Mouse (Mus musculus): ENCODE results near the gene Ttll10. TPM values are rescaled to one million over a fixed set of nuclear protein-coding genes. Genes with fewer than 3 reads are reported as not detected.
A peak's percentile ranks its signal among the peaks of the same experiment; 100 is the strongest.

Gene Ttll10
- polyA plus RNA-seq, 2 experiments: 2.6 to 4.2 TPM

DNA sequence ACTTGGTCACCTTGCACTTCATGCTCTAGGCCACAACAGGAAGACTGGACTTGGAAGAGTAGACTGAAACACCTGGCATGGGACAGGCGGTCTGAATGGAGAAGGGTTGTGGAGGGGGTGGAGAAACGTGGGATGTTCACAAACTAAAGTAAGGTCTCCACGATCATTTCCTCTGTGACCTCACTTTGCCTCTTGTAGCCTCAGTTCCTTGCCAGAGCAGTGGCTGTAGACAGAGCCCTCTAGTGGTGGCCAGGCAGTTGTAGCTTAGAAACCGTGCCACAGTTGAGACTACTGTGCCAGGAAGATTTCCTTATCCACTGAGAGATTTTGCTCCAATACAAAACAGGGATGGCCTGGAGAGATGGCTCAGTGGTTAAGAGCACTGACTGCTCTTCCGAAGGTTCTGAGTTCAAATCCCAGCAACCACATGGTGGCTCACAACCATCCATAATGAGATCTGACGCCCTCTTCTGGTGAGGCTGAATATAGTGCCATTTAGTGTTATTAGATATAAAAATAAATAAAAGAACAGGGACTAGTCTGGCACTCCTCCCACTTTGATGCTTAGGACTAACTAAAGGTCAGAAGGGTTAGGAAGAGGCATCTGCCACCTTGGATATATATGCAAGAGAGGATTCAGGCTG is 25.6 kb downstream of the Ttll10 start:
- ATAC-seq (ENCODE audit: low FRiP score, low read depth): no peak
- peaks cover 18% of the 10 kb centered on the region for H3K4me1 ChIP-seq (ENCODE audit: control insufficient read depth, insufficient read depth, low read length)
- TF ChIP-seq POLR2A (IDR thresholded peaks at IDR 0.05; ENCODE audit: borderline replicate concordance, extremely low read depth, insufficient read depth, insufficient read length): no peak
- DNase-seq (ENCODE audit: low spot score): peak; percentile 51
- WGBS: 47% methylated on average over 6 of the region's 6 CpGs
- H3K27me3 ChIP-seq (ENCODE audit: control insufficient read depth, insufficient read depth, low read length): peaks cover 24% of the 10 kb centered on the region
- no peak overlapping the region for H3K27ac ChIP-seq (replicated peaks; ENCODE audit: low read depth, low read length)
- no peak overlapping the region for H3K4me2 ChIP-seq (replicated peaks; ENCODE audit: low read depth, low read length, severe bottlenecking)
- no peak overlapping the region for H3K9ac ChIP-seq (ENCODE audit: low read depth, low read length, severe bottlenecking)
- H3K9me3 ChIP-seq (ENCODE audit: control insufficient read depth, low read length): no peaks in the 10 kb centered on the region
- no peaks in the 10 kb centered on the region for H3K36me3 ChIP-seq (ENCODE audit: control insufficient read depth, insufficient read depth, low read length)
- no peak overlapping the region for H3K4me3 ChIP-seq (replicated peaks; ENCODE audit: low read length)

DNA sequence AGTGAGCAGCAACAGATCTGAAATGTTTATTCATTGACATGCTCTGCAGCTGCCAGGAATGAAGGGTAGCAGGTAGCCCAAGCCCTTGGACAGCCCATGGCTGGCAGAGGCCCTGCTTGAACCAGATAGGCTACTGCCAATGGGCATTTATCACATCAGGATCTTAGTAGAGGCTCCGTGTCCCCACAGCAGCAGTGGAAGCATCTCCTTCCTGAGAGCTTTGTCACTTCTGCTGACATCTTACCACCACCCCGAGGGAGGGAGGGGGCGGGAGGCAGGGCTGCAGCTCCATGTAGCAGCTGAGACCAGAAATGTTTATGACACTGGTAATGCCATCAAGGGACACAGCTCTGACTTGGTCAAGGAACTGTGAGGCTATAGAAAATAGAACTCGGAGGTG is 26.4 kb downstream of the Ttll10 start:
- Histone ChIP-seq H3K27ac (replicated peaks; ENCODE audit: low read depth, low read length) (peak overlapping the region; percentile 89; the same call in 1 of the 2 replicates), H3K36me3 (ENCODE audit: control insufficient read depth, insufficient read depth, low read length) (peaks cover 5% of the 10 kb centered on the region; the same call in 1 of the 2 replicates), H3K4me2 (replicated peaks; ENCODE audit: low read depth, low read length, severe bottlenecking) (peak overlapping the region; percentile 80), H3K4me3 (replicated peaks; ENCODE audit: low read length) (no peak overlapping the region), H3K9me3 (ENCODE audit: control insufficient read depth, low read length) (no peaks in the 10 kb centered on the region), H3K9ac (ENCODE audit: low read depth, low read length, severe bottlenecking) (no peak overlapping the region), H3K4me1 (ENCODE audit: control insufficient read depth, insufficient read depth, low read length) (peaks cover 18% of the 10 kb centered on the region), H3K27me3 (ENCODE audit: control insufficient read depth, insufficient read depth, low read length) (peaks cover 24% of the 10 kb centered on the region)
- WGBS: 77% methylated on average over 4 of the region's 4 CpGs
- TF ChIP-seq POLR2A (IDR thresholded peaks at IDR 0.05; ENCODE audit: borderline replicate concordance, extremely low read depth, insufficient read depth, insufficient read length): no peak
- DNase-seq (ENCODE audit: low spot score) (no peak), ATAC-seq (ENCODE audit: low FRiP score, low read depth) (no peak)

GRCm38 (mm10) chr4:156031593-156032391 is 27.4 kb downstream of the Ttll10 start:
- Histone ChIP-seq H3K4me2 (replicated peaks; ENCODE audit: low read depth, low read length, severe bottlenecking) (peak overlapping the region; percentile 80), H3K4me1 (ENCODE audit: control insufficient read depth, insufficient read depth, low read length) (peaks cover 18% of the 10 kb centered on the region), H3K27ac (replicated peaks; ENCODE audit: low read depth, low read length) (peak overlapping the region; percentile 89), H3K9me3 (ENCODE audit: control insufficient read depth, low read length) (no peaks in the 10 kb centered on the region), H3K4me3 (replicated peaks; ENCODE audit: low read length) (peak overlapping the region; percentile 51), H3K36me3 (ENCODE audit: control insufficient read depth, insufficient read depth, low read length) (peaks cover 9% of the 10 kb centered on the region), H3K27me3 (ENCODE audit: control insufficient read depth, insufficient read depth, low read length) (peaks cover 24% of the 10 kb centered on the region), H3K9ac (ENCODE audit: low read depth, low read length, severe bottlenecking) (peak overlapping the region; percentile 62)
- ATAC-seq (ENCODE audit: low FRiP score, low read depth) (peak; percentile 93), DNase-seq (ENCODE audit: low spot score) (peak; percentile 90)
- WGBS: under 1% methylated on average over 24 of the region's 24 CpGs
- 0 out of 2 replicates have a peak, but pooled peaks have one; percentile 52 for TF ChIP-seq POLR2A (IDR thresholded peaks at IDR 0.05; ENCODE audit: borderline replicate concordance, extremely low read depth, insufficient read depth, insufficient read length)

- WGBS: 6% methylated on average over 7 of the region's 7 CpGs
- no peak for DNase-seq (ENCODE audit: low spot score)
- ATAC-seq (ENCODE audit: low FRiP score, low read depth): peak; percentile 34; the same call in 1 of the 2 replicates
- H3K4me3 ChIP-seq (replicated peaks; ENCODE audit: low read length): peak overlapping the region; percentile 51
- H3K4me2 ChIP-seq (replicated peaks; ENCODE audit: low read depth, low read length, severe bottlenecking): peak overlapping the region; percentile 80
- peaks cover 20% of the 10 kb centered on the region for H3K4me1 ChIP-seq (ENCODE audit: control insufficient read depth, insufficient read depth, low read length)
- H3K27ac ChIP-seq (replicated peaks; ENCODE audit: low read depth, low read length): peak overlapping the region; percentile 89
- H3K9ac ChIP-seq (ENCODE audit: low read depth, low read length, severe bottlenecking): peak overlapping the region; percentile 62
- H3K9me3 ChIP-seq (ENCODE audit: control insufficient read depth, low read length): no peaks in the 10 kb centered on the region
- H3K36me3 ChIP-seq (ENCODE audit: control insufficient read depth, insufficient read depth, low read length): peaks cover 9% of the 10 kb centered on the region
- no peak for TF ChIP-seq POLR2A (IDR thresholded peaks at IDR 0.05; ENCODE audit: borderline replicate concordance, extremely low read depth, insufficient read depth, insufficient read length)
- H3K27me3 ChIP-seq (ENCODE audit: control insufficient read depth, insufficient read depth, low read length): peaks cover 24% of the 10 kb centered on the region
Observed at GRCm38 (mm10) chr4:156031255-156031592, 28.0 kb downstream of the Ttll10 start.

GRCm38 (mm10) chr4:156030651-156031118 is 28.5 kb downstream of the Ttll10 start:
- H3K4me3 ChIP-seq (replicated peaks; ENCODE audit: low read length): peak overlapping the region; percentile 51
- ATAC-seq (ENCODE audit: low FRiP score, low read depth) (no peak), DNase-seq (ENCODE audit: low spot score) (no peak)

More at GRCm38 (mm10) chr4:156030651-156031118, 28.5 kb downstream of the Ttll10 start:
- Histone ChIP-seq H3K36me3 (ENCODE audit: control insufficient read depth, insufficient read depth, low read length) (peaks cover 9% of the 10 kb centered on the region), H3K9ac (ENCODE audit: low read depth, low read length, severe bottlenecking) (peak overlapping the region; percentile 62), H3K27me3 (ENCODE audit: control insufficient read depth, insufficient read depth, low read length) (peaks cover 18% of the 10 kb centered on the region), H3K4me1 (ENCODE audit: control insufficient read depth, insufficient read depth, low read length) (peaks cover 25% of the 10 kb centered on the region), H3K27ac (replicated peaks; ENCODE audit: low read depth, low read length) (no peak overlapping the region; the same call in 1 of the 2 replicates), H3K9me3 (ENCODE audit: control insufficient read depth, low read length) (no peaks in the 10 kb centered on the region), H3K4me2 (replicated peaks; ENCODE audit: low read depth, low read length, severe bottlenecking) (peak overlapping the region; percentile 80)
- TF ChIP-seq POLR2A (IDR thresholded peaks at IDR 0.05; ENCODE audit: borderline replicate concordance, extremely low read depth, insufficient read depth, insufficient read length): no peak
- 66% methylated on average over 9 of the region's 9 CpGs for WGBS
